Mouse (Mus musculus) fat pad, adult 2 months (tissue): ENCODE measurements around the gene Gm3415.
"Not testable (repeated sequence)": the region's sequence is repeated elsewhere in the genome, so short reads cannot be mapped to it uniquely, and the experiment has no call there.

Experiments
- DNase-seq: peaks from one replicate; pipeline ENCODE4 v3.0.0-alpha.2; 2011; ENCODE audit warnings: low read depth, low spot score; ENCODE audit errors: extremely low read depth

Gm3415 gene

GRCm38 (mm10) chr5:146555836-146556235 is at the start of gene Gm3415:
Gene Gm3415, plus strand, starts transcription at chr5:146556136.
- not testable (repeated sequence) for DNase-seq

- DNase-seq = not testable (repeated sequence)
Observed at GRCm38 (mm10) chr5:146513823-146514222, 42.1 kb upstream of the Gm3415 start, which contains the start of gene Gm3402. Gene Gm3402, plus strand, starts transcription at chr5:146514123.

- not testable (repeated sequence) for DNase-seq
Observed at GRCm38 (mm10) chr5:146525501-146525900, 30.4 kb upstream of the Gm3415 start, which contains the start of gene Gm3404. Gene Gm3404, plus strand, starts transcription at chr5:146525801.

- DNase-seq = not testable (repeated sequence)
Observed at GRCm38 (mm10) chr5:146537347-146537746, 18.6 kb upstream of the Gm3415 start, which contains the start of gene Gm3409. Gene Gm3409, plus strand, starts transcription at chr5:146537647.

- no peak for DNase-seq
Observed at GRCm38 (mm10) chr5:146564259-146564658, 8.3 kb downstream of the Gm3415 start.

GRCm38 (mm10) chr5:146567054-146567453 is 11.1 kb downstream of the Gm3415 start:
- DNase-seq = no peak

GRCm38 (mm10) chr5:146570179-146570578 is 14.2 kb downstream of the Gm3415 start:
- not testable (repeated sequence) for DNase-seq

- DNase-seq = not testable (repeated sequence)
Observed at GRCm38 (mm10) chr5:146571830-146572734, 16.1 kb downstream of the Gm3415 start.

GRCm38 (mm10) chr5:146572735-146573042 is 16.8 kb downstream of the Gm3415 start:
- not testable (repeated sequence) for DNase-seq

GRCm38 (mm10) chr5:146576668-146577067 is 20.7 kb downstream of the Gm3415 start:
- no peak for DNase-seq

GRCm38 (mm10) chr5:146584156-146584477 is 28.2 kb downstream of the Gm3415 start:
- DNase-seq = no peak

- DNase-seq = peak; percentile 28
Observed at GRCm38 (mm10) chr5:146584478-146585306, 28.8 kb downstream of the Gm3415 start, which contains the start of gene Gpr12. Gene Gpr12, minus strand, starts transcription at chr5:146585239.

GRCm38 (mm10) chr5:146585307-146585651 is 29.3 kb downstream of the Gm3415 start:
- DNase-seq = no peak

- DNase-seq = peak; percentile 98
Observed at GRCm38 (mm10) chr5:146586357-146587070, 30.6 kb downstream of the Gm3415 start.

GRCm38 (mm10) chr5:146590987-146591386 is 35.1 kb downstream of the Gm3415 start:
- DNase-seq = no peak

GRCm38 (mm10) chr5:146591636-146592035 is 35.7 kb downstream of the Gm3415 start:
- no peak for DNase-seq

GRCm38 (mm10) chr5:146592580-146592979 is 36.6 kb downstream of the Gm3415 start:
- DNase-seq = no peak

GRCm38 (mm10) chr5:146596612-146597502 is 40.9 kb downstream of the Gm3415 start:
- no peak for DNase-seq

- no peak for DNase-seq
Observed at GRCm38 (mm10) chr5:146597503-146597874, 41.6 kb downstream of the Gm3415 start.
